Mouse (Mus musculus): Measurements from ENCODE around the gene Prpf19. TPM values are rescaled to one million over a fixed set of nuclear protein-coding genes. Genes with fewer than 3 reads are reported as not detected.

The Prpf19 gene
- polyA plus RNA-seq, 1 experiment: 222 TPM

GRCm38 (mm10) chr19:10855422-10855821 lies 39.6 kb upstream of the Prpf19 start:
- no peak overlapping the region for H3ac ChIP-seq (ENCODE audit: control insufficient read depth, insufficient read length)
- H3K36me3 ChIP-seq (ENCODE audit: control insufficient read depth, insufficient read depth): peaks cover 8% of the 10 kb centered on the region
- H3K79me2 ChIP-seq (ENCODE audit: control insufficient read depth, insufficient read depth): no peaks in the 10 kb centered on the region
- H3K4me3 ChIP-seq: no peak overlapping the region
- TF ChIP-seq REST (IDR thresholded peaks at IDR 0.05; ENCODE audit: insufficient read depth, insufficient read length): no peak
- no peak for TF ChIP-seq TCF12 (IDR thresholded peaks at IDR 0.05; ENCODE audit: insufficient read depth, poor library complexity, severe bottlenecking)
- TF ChIP-seq CEBPB (IDR thresholded peaks at IDR 0.05; ENCODE audit: insufficient read depth, poor library complexity, severe bottlenecking): no peak
- TF ChIP-seq USF1 (IDR thresholded peaks at IDR 0.05; ENCODE audit: low read depth): no peak
- no peak for TF ChIP-seq E2F4 (IDR thresholded peaks at IDR 0.05; ENCODE audit: insufficient read depth)
- TF ChIP-seq TCF3 (IDR thresholded peaks at IDR 0.05; ENCODE audit: insufficient read length, low read depth): no peak
- no peak for TF ChIP-seq POLR2AphosphoS2 (IDR thresholded peaks at IDR 0.05; ENCODE audit: insufficient read length, low read depth)
- TF ChIP-seq SRF (IDR thresholded peaks at IDR 0.05; ENCODE audit: control insufficient read depth, insufficient read length, low read depth): no peak
- no peak for TF ChIP-seq MAX (IDR thresholded peaks at IDR 0.05; ENCODE audit: low read depth)
- no peak for TF ChIP-seq MYOG (IDR thresholded peaks at IDR 0.05; ENCODE audit: control insufficient read depth in 1 of 3, insufficient read depth in 1 of 3, insufficient read length in 2 of 3, low read depth in 2 of 3)
- no peak for TF ChIP-seq POLR2A (IDR thresholded peaks at IDR 0.05; ENCODE audit: insufficient read length, low read depth)
- no peaks in the 10 kb centered on the region for H3K27me3 ChIP-seq (ENCODE audit: control insufficient read depth, insufficient read depth, insufficient read length)
- no peak overlapping the region for H3K4me2 ChIP-seq (ENCODE audit: low read depth)

DNA sequence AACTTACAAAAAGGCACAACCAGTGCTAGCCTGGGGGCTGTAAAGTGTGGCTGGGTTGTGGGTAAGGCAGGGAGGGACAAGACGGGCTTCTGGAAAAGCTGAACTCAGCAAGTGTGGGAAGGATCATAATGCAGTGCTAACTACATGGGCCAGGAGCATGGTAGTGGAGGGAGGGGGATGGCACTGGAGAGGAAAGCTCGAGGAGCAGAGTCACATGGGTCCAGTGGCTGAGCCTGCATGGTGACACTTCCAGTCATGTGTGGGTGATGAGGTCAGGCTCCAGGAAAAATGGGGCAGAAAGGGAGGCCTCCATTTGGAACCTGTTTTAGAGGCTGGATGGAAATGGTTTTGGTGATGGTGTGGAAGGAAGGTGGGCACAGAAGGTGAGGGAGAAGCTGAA lies 38.5 kb upstream of the Prpf19 start:
- H3K27me3 ChIP-seq (ENCODE audit: control insufficient read depth, insufficient read depth, insufficient read length): no peaks in the 10 kb centered on the region
- no peak overlapping the region for H3K4me3 ChIP-seq
- TF ChIP-seq REST (IDR thresholded peaks at IDR 0.05; ENCODE audit: insufficient read depth, insufficient read length) (no peak), MYOG (IDR thresholded peaks at IDR 0.05; ENCODE audit: control insufficient read depth in 1 of 3, insufficient read depth in 1 of 3, insufficient read length in 2 of 3, low read depth in 2 of 3) (no peak), TCF12 (IDR thresholded peaks at IDR 0.05; ENCODE audit: insufficient read depth, poor library complexity, severe bottlenecking) (no peak), USF1 (IDR thresholded peaks at IDR 0.05; ENCODE audit: low read depth) (no peak), POLR2AphosphoS2 (IDR thresholded peaks at IDR 0.05; ENCODE audit: insufficient read length, low read depth) (no peak), SRF (IDR thresholded peaks at IDR 0.05; ENCODE audit: control insufficient read depth, insufficient read length, low read depth) (no peak), TCF3 (IDR thresholded peaks at IDR 0.05; ENCODE audit: insufficient read length, low read depth) (no peak), POLR2A (IDR thresholded peaks at IDR 0.05; ENCODE audit: insufficient read length, low read depth) (no peak), E2F4 (IDR thresholded peaks at IDR 0.05; ENCODE audit: insufficient read depth) (no peak), CEBPB (IDR thresholded peaks at IDR 0.05; ENCODE audit: insufficient read depth, poor library complexity, severe bottlenecking) (no peak), MAX (IDR thresholded peaks at IDR 0.05; ENCODE audit: low read depth) (no peak)
- no peak overlapping the region for H3K4me2 ChIP-seq (ENCODE audit: low read depth)
- no peak overlapping the region for H3ac ChIP-seq (ENCODE audit: control insufficient read depth, insufficient read length)
- H3K36me3 ChIP-seq (ENCODE audit: control insufficient read depth, insufficient read depth): peaks cover 12% of the 10 kb centered on the region
- H3K79me2 ChIP-seq (ENCODE audit: control insufficient read depth, insufficient read depth): no peaks in the 10 kb centered on the region

DNA sequence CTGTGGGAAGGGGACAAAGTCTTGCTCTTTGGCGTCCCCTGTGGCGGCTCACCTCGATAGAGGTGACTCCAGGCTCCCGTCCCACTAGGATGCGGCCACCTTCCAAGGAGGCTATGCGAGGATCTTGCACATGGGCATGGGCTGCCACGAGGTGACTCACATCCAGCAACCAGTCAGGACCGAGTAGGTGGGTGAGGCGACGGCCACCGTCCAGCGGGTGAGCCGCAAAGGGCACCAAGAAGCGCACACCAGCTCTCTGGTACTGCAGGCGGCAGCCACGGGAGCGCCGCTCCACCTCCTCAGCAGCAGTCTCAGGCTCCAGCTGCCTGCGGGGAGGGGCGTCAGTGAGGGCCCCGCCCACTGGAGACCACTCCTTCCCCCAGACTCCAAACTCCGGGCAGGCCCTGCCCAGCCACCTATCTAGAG lies 34.9 kb upstream of the Prpf19 start:
- no peak overlapping the region for H3K4me2 ChIP-seq (ENCODE audit: low read depth)
- TF ChIP-seq MYOG (IDR thresholded peaks at IDR 0.05; ENCODE audit: control insufficient read depth in 1 of 3, insufficient read depth in 1 of 3, insufficient read length in 2 of 3, low read depth in 2 of 3) (no peak), TCF12 (IDR thresholded peaks at IDR 0.05; ENCODE audit: insufficient read depth, poor library complexity, severe bottlenecking) (no peak), E2F4 (IDR thresholded peaks at IDR 0.05; ENCODE audit: insufficient read depth) (no peak), MYOD1 (IDR thresholded peaks at IDR 0.05; ENCODE audit: control insufficient read depth in 1 of 3, insufficient read length in 2 of 3, low read depth in 2 of 3) (no peak), SRF (IDR thresholded peaks at IDR 0.05; ENCODE audit: control insufficient read depth, insufficient read length, low read depth) (no peak), TCF3 (IDR thresholded peaks at IDR 0.05; ENCODE audit: insufficient read length, low read depth) (no peak), REST (IDR thresholded peaks at IDR 0.05; ENCODE audit: insufficient read depth, insufficient read length) (no peak), CEBPB (IDR thresholded peaks at IDR 0.05; ENCODE audit: insufficient read depth, poor library complexity, severe bottlenecking) (no peak), POLR2AphosphoS2 (IDR thresholded peaks at IDR 0.05; ENCODE audit: insufficient read length, low read depth) (no peak), USF1 (IDR thresholded peaks at IDR 0.05; ENCODE audit: low read depth) (no peak), MAX (IDR thresholded peaks at IDR 0.05; ENCODE audit: low read depth) (no peak)

DNA sequence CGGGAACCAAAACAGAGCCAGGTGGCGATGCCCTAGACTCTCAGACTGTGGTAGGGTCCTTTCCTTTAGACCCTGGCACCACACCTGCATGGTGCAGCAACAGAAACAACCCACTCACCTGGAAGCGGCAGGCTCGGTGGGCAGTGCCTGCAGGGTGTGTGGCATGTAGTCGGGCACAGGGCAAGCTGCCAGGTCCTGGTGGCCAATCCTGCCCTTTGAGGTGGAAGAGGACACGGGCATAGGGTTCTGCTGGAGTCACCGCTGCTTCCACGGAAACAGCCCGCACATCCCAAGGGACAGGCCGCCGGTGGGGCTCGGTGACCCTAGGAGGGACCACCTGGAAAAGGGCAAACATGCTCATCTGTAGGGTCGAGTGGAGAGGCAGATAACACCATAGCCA lies 28.7 kb upstream of the Prpf19 start:
- H3K4me3 ChIP-seq: no peak overlapping the region
- no peak for TF ChIP-seq SRF (IDR thresholded peaks at IDR 0.05; ENCODE audit: control insufficient read depth, insufficient read length, low read depth)
- no peak for TF ChIP-seq MYOG (IDR thresholded peaks at IDR 0.05; ENCODE audit: control insufficient read depth in 1 of 3, insufficient read depth in 1 of 3, insufficient read length in 2 of 3, low read depth in 2 of 3)
- no peak for TF ChIP-seq REST (IDR thresholded peaks at IDR 0.05; ENCODE audit: insufficient read depth, insufficient read length)
- no peak for TF ChIP-seq USF1 (IDR thresholded peaks at IDR 0.05; ENCODE audit: low read depth)
- TF ChIP-seq CEBPB (IDR thresholded peaks at IDR 0.05; ENCODE audit: insufficient read depth, poor library complexity, severe bottlenecking): no peak
- TF ChIP-seq MYOD1 (IDR thresholded peaks at IDR 0.05; ENCODE audit: control insufficient read depth in 1 of 3, insufficient read length in 2 of 3, low read depth in 2 of 3): no peak
- TF ChIP-seq POLR2A (IDR thresholded peaks at IDR 0.05; ENCODE audit: insufficient read length, low read depth): no peak
- TF ChIP-seq MAX (IDR thresholded peaks at IDR 0.05; ENCODE audit: low read depth): no peak
- no peak for TF ChIP-seq POLR2AphosphoS2 (IDR thresholded peaks at IDR 0.05; ENCODE audit: insufficient read length, low read depth)
- TF ChIP-seq TCF3 (IDR thresholded peaks at IDR 0.05; ENCODE audit: insufficient read length, low read depth): no peak
- peaks cover 31% of the 10 kb centered on the region for H3K36me3 ChIP-seq (ENCODE audit: control insufficient read depth, insufficient read depth)
- H3K27me3 ChIP-seq (ENCODE audit: control insufficient read depth, insufficient read depth, insufficient read length): no peaks in the 10 kb centered on the region
- H3ac ChIP-seq (ENCODE audit: control insufficient read depth, insufficient read length): no peak overlapping the region
- no peak overlapping the region for H3K4me2 ChIP-seq (ENCODE audit: low read depth)
- H3K79me2 ChIP-seq (ENCODE audit: control insufficient read depth, insufficient read depth): peaks cover 23% of the 10 kb centered on the region

More for the DNA sequence above, 34.9 kb upstream of the Prpf19 start:
- H3K79me2 ChIP-seq (ENCODE audit: control insufficient read depth, insufficient read depth): no peaks in the 10 kb centered on the region
- H3K36me3 ChIP-seq (ENCODE audit: control insufficient read depth, insufficient read depth): peaks cover 35% of the 10 kb centered on the region
- H3K27me3 ChIP-seq (ENCODE audit: control insufficient read depth, insufficient read depth, insufficient read length): no peaks in the 10 kb centered on the region
- H3ac ChIP-seq (ENCODE audit: control insufficient read depth, insufficient read length): no peak overlapping the region
- no peak overlapping the region for H3K4me3 ChIP-seq
